Mouse (Mus musculus): ENCODE data around the gene Ssc5d. TPM values are rescaled to one million over a fixed set of nuclear protein-coding genes. Genes with fewer than 3 reads are reported as not detected.

Gene Ssc5d
- polyA plus RNA-seq, 1 experiment from 2014 or later, result 0.09 TPM

DNA sequence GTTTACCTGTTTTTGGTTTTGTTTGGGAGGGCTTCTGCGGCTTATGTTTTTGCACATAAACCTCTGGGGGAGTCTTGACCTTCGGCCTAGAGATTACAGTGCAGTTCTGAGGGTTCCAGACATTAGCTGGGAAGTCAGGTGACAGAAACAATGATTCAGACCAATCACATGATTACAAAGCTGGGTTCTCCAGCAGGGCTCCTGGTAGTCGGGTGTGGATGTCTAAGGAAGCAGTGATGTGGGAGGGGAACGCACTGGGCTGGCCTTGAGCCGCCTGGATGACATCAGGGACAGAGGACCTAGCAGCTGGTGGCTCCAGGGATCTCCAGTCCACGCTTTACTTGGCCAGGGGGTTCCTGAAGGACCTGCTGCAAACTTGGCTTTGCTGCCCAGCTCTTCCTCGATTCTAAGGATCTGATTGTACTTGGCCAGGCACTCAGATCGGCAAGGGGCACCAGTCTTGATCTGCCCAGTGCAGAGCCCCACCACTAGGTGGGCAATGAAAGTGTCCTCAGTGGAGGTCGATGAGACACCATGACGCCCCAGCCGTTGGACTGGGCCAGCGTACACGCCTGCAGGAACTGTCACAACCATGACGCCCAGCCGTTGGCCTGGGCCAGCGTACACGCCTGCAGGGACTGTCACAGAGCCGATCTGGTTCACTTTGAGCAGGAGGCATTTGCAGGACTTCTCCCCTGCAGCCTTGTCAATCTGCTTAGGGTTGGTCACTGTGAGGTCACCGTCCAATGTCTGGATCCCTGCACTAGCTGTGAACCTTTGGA lies 25.2 kb downstream of the Ssc5d start:
- H3K36me3 ChIP-seq, result no peaks in the 10 kb centered on the region
- no peak overlapping the region for H3K27ac ChIP-seq
- no peaks in the 10 kb centered on the region; the same call in 1 of the 2 replicates for H3K4me1 ChIP-seq (replicated peaks)
- no peak for DNase-seq
- ATAC-seq (ENCODE audit: low read depth), result no peak
- WGBS (ENCODE audit: insufficient replicate concordance), result 62% methylated on average over 19 of the region's 19 CpGs
- H3K9me3 ChIP-seq (replicated peaks), result no peaks in the 10 kb centered on the region
- H3K9ac ChIP-seq, result no peak overlapping the region
- H3K4me2 ChIP-seq, result no peak overlapping the region
- H3K4me3 ChIP-seq (replicated peaks), result no peak overlapping the region
- H3K27me3 ChIP-seq, result peaks cover 5% of the 10 kb centered on the region; the same call in 1 of the 2 replicates

DNA sequence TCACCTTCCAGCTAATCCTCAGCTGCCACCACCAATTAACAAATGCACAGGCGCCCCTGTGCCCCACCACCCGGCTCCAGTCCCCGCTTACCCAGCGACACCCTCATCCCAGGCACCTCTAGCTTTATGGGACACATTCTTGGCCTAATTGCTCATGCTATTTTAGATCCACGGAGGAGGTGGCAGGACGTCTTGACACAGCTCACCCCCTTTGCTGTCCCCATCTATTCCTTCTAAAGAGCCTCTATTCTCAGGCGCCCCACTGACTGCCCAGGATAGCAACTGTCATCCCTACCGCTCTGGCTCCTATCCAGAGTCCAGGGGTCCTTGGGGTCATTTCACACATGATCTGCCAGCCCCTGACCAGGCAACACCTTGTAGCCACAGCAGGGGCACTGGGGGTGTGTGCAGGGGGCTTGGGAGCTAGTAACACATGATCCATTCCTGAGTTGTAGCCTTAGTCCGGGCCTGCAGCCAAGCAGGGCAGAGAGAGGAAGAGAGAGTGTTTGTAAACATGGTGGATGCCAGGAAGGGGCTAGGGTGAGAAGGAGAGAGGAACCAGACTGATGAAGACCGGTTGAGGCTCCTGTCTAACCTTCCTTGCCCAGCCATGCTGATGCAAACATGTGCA lies 28.3 kb downstream of the Ssc5d start:
- ATAC-seq (ENCODE audit: low read depth) (no peak), DNase-seq (no peak)
- Histone ChIP-seq H3K9me3 (replicated peaks) (no peaks in the 10 kb centered on the region), H3K4me2 (no peak overlapping the region), H3K4me1 (replicated peaks) (no peaks in the 10 kb centered on the region), H3K4me3 (replicated peaks) (no peak overlapping the region), H3K27ac (no peak overlapping the region), H3K9ac (no peak overlapping the region), H3K36me3 (no peaks in the 10 kb centered on the region), H3K27me3 (no peaks in the 10 kb centered on the region)
- WGBS (ENCODE audit: insufficient replicate concordance), result 22% methylated on average over 10 of the region's 10 CpGs

DNA sequence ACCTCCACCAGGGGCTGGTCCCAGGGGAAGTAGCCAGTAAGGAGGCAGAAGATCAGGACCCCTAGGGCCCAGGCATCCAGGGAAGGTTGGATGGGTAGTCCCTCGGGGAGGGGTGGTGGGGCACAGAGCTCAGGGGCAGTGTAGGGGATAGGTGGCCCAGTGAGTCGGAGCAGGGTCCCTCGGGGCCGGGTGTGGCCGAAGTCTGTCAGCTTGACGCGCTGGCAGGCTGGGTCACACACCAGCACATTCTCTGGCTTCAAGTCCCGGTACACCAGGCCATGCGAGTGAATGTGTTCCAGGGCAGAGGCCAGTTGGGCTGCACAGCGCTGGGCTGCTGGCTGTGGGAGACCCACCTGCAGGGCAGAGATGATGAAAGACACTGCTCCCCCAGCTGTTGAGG lies 31.8 kb downstream of the Ssc5d start:
- H3K36me3 ChIP-seq, result no peaks in the 10 kb centered on the region
- DNase-seq (no peak), ATAC-seq (ENCODE audit: low read depth) (no peak)
- WGBS (ENCODE audit: insufficient replicate concordance), result 80% methylated on average over 10 of the region's 10 CpGs
- no peak overlapping the region for H3K4me3 ChIP-seq (replicated peaks)
- H3K27ac ChIP-seq, result no peak overlapping the region
- no peak overlapping the region for H3K4me2 ChIP-seq
- no peaks in the 10 kb centered on the region for H3K27me3 ChIP-seq
- H3K4me1 ChIP-seq (replicated peaks), result no peaks in the 10 kb centered on the region
- no peak overlapping the region for H3K9ac ChIP-seq
- no peaks in the 10 kb centered on the region for H3K9me3 ChIP-seq (replicated peaks)

DNA sequence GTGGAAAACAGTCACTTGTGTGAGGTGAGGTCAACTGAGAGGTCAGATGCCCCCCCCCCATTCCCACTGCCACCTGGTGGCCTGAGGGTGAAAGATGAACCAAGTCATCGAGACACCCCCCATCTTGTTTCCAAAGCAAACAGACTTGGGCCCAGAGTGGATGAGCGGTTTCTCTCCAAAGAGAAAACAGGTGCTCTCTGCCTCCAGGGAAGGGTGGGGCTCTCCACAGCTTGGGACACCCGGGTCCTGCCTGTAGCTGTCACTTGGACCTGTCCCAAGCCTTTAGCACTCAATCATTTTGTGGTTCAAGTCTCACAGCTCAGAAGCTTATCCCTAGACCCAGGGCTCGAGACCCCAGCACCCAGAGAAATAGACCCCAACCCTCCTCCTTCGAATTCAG lies 37.9 kb downstream of the Ssc5d start:
- H3K4me2 ChIP-seq, result no peak overlapping the region
- no peak overlapping the region for H3K9ac ChIP-seq
- no peak overlapping the region for H3K4me3 ChIP-seq (replicated peaks)
- H3K36me3 ChIP-seq, result no peaks in the 10 kb centered on the region
- no peaks in the 10 kb centered on the region for H3K27me3 ChIP-seq
- DNase-seq (no peak), ATAC-seq (ENCODE audit: low read depth) (no peak)
- H3K9me3 ChIP-seq (replicated peaks), result no peaks in the 10 kb centered on the region
- no peaks in the 10 kb centered on the region for H3K4me1 ChIP-seq (replicated peaks)
- no peak overlapping the region for H3K27ac ChIP-seq
- WGBS (ENCODE audit: insufficient replicate concordance), result 50% methylated on average over 5 of the region's 5 CpGs

DNA sequence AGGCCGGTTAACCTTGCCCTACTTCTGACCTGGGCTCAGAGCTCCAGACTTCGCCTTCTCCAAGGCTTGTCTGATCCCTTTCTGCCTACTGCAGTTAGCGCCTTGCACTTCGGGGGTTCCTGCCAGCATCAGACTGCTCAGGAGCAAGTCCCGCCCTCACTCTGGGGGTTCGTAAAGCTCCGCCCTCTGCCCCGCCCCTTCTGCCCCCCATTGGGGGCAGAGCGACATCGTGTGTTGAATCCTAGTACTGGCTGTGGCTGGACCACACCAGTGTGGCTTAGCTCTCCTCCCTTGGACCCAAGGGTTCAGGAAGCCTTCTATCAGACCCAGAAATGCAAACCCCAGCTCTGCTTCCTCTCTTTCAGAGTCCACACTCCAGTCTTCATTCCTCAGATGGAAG lies 38.7 kb downstream of the Ssc5d start, which contains the start of gene Sbk2:
Gene Sbk2 (minus strand): TSS at position 135 of the 400 bp plus-strand sequence.
- Histone ChIP-seq H3K9me3 (replicated peaks) (no peaks in the 10 kb centered on the region), H3K27me3 (no peaks in the 10 kb centered on the region), H3K4me3 (replicated peaks) (no peak within 1 kb of the TSS), H3K36me3 (no peaks in the 10 kb centered on the region), H3K27ac (no peak within 1 kb of the TSS), H3K4me2 (0 out of 2 replicates have a peak within 1 kb of the TSS, but pooled peaks have one; percentile 21), H3K9ac (no peak within 1 kb of the TSS), H3K4me1 (replicated peaks) (no peaks in the 10 kb centered on the region)
- WGBS (ENCODE audit: insufficient replicate concordance), result 4% methylated on average over 10 of the region's 10 CpGs
- DNase-seq (peak; percentile 51), ATAC-seq (ENCODE audit: low read depth) (peak; percentile 78)

DNA sequence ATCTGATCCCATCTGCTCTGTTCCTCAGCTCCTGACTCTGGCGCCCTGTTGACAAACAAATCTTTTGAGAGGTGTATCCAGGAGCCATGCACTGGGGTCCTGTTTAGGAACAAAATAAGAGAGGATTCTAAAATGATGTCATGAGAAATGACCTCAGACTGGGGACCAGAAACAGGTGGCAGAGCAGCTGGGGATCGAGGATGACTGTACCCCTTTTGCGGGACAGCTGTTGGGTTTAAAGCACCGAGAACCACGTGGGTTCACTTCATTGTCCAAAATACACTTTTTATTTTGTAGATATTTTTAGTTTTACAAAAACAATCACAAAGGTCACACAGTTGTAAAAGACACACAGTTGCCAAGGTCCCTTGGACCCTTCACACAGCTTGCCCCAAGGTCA lies 39.4 kb downstream of the Ssc5d start:
- Histone ChIP-seq H3K4me1 (replicated peaks) (no peaks in the 10 kb centered on the region), H3K9me3 (replicated peaks) (no peaks in the 10 kb centered on the region), H3K4me2 (no peak overlapping the region), H3K9ac (no peak overlapping the region), H3K27ac (no peak overlapping the region), H3K27me3 (no peaks in the 10 kb centered on the region), H3K36me3 (no peaks in the 10 kb centered on the region), H3K4me3 (replicated peaks) (no peak overlapping the region)
- DNase-seq, result no peak
- ATAC-seq (ENCODE audit: low read depth), result no peak
- WGBS (ENCODE audit: insufficient replicate concordance), result 63% methylated on average over 5 of the region's 5 CpGs

DNA sequence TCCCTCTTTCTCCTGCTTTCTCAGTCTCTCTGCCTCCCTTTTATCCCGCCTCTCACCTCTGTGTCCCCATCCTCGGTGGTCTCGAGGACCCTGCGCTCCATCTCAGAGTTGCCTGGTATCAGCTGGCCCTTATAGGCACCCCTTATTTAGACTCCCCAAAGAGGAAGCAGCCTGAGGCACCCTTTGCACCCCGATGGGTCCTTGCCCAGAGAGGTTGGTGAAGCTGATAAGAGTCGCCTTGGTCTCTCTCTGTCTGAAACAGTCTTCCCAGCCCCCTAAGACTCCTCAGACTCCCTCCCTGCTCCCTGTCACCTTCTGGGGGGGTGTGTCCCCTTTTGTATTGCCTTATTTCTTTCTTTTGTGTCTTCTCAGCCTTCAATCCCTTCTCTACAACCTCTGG lies 45.5 kb downstream of the Ssc5d start, which contains the start of gene Sbk3:
Gene Sbk3 (minus strand): TSS at position 101 of the 400 bp plus-strand sequence.
- Histone ChIP-seq H3K27me3 (peaks cover 11% of the 10 kb centered on the region; the same call in 1 of the 2 replicates), H3K36me3 (no peaks in the 10 kb centered on the region), H3K9ac (no peak within 1 kb of the TSS), H3K27ac (no peak within 1 kb of the TSS), H3K4me1 (replicated peaks) (no peaks in the 10 kb centered on the region), H3K9me3 (replicated peaks) (no peaks in the 10 kb centered on the region), H3K4me2 (no peak within 1 kb of the TSS), H3K4me3 (replicated peaks) (no peak within 1 kb of the TSS)
- ATAC-seq (ENCODE audit: low read depth), result no peak
- DNase-seq, result no peak
- 18% methylated on average over 6 of the region's 6 CpGs for WGBS (ENCODE audit: insufficient replicate concordance)

DNA sequence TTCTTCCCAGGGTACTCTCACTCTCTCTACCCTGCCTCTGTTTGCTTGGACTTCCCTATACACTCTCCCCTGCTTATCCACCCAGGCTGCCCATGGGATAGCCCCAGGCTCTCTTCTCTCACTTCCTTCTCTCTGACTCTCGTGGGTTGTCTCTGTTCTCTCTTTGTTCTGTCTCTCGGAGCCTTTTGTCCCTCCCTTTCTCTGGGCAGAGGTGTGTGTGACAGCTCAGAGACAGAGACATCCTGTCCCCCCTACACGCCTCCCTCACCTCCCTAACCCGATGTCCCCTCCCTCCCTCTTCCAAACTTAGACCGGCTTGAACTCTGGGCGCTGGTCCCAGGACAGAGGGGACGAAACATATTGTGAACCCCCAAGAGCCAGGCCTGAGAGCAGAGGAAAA lies 46.1 kb downstream of the Ssc5d start:
- no peak overlapping the region for H3K4me3 ChIP-seq (replicated peaks)
- DNase-seq (no peak), ATAC-seq (ENCODE audit: low read depth) (no peak)
- peaks cover 11% of the 10 kb centered on the region; the same call in 1 of the 2 replicates for H3K27me3 ChIP-seq
- no peaks in the 10 kb centered on the region for H3K36me3 ChIP-seq
- H3K4me1 ChIP-seq (replicated peaks), result no peaks in the 10 kb centered on the region
- H3K9ac ChIP-seq, result no peak overlapping the region
- H3K9me3 ChIP-seq (replicated peaks), result no peaks in the 10 kb centered on the region; the same call in 1 of the 2 replicates
- WGBS (ENCODE audit: insufficient replicate concordance), result 20% methylated on average over 7 of the region's 7 CpGs
- no peak overlapping the region for H3K4me2 ChIP-seq
- no peak overlapping the region for H3K27ac ChIP-seq

DNA sequence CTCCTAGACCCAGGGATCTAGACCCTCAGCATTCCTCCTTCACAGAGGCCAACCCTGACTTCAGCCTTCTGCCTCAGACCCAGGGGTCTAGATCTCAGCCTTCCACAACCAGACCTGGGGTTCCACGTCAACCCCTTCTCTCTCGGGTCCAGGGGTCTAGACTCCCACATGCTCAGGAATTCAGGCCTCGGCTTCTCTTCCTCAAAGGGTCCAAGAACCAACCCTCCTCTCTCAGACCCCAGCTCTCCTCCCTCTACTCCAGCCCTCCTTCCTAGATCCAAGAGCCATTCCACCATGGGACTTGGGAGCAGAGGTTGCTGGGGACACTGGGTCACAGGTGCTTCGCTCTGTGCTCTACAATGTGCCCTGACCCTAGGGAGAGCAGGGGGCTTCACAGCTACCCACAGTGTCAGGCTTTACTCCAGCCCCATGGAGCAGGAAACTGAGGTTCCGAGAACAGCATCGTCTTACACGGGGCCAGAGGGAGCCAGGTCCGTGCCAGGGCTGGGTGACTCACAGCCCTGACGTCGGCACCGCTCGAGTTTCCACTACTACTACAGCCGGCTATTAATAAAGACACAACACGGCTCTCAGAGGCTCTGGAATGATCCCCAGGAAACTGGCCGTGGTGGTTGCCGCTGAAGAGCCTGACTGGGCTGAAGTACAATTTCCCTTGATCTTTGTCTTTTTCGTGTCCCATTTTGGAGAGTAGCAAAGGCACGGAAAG lies 46.9 kb downstream of the Ssc5d start:
- no peak overlapping the region for H3K4me2 ChIP-seq
- no peak for DNase-seq
- 50% methylated on average over 18 of the region's 18 CpGs for WGBS (ENCODE audit: insufficient replicate concordance)
- H3K4me3 ChIP-seq (replicated peaks), result no peak overlapping the region
- no peaks in the 10 kb centered on the region; the same call in 1 of the 2 replicates for H3K9me3 ChIP-seq (replicated peaks)
- H3K27me3 ChIP-seq, result peaks cover 11% of the 10 kb centered on the region; the same call in 1 of the 2 replicates
- no peak overlapping the region for H3K9ac ChIP-seq
- no peaks in the 10 kb centered on the region for H3K36me3 ChIP-seq
- H3K4me1 ChIP-seq (replicated peaks), result no peaks in the 10 kb centered on the region
- no peak for ATAC-seq (ENCODE audit: low read depth)
- H3K27ac ChIP-seq, result no peak overlapping the region

DNA sequence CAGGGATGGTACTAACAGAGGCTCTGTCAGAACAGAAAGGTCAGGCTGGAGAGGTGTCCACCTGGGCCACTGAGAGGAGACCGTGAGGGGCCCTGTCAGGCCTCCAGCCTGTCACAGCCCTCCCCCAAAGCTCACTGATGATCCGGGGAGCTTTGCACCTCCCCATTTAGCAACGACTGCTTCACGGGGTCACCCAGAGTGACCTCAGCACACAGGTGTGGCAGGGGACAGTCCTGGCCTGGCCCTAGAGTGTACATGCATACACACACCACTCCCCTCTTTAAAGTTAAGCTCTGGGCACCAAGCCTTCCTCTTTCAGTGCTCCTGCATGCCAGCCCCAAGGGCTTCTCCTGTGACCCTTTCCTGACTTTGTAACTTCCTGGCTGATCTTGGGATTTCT lies 49.9 kb downstream of the Ssc5d start:
- Histone ChIP-seq H3K27ac (no peak overlapping the region), H3K9me3 (replicated peaks) (no peaks in the 10 kb centered on the region; the same call in 1 of the 2 replicates), H3K4me1 (replicated peaks) (no peaks in the 10 kb centered on the region), H3K4me3 (replicated peaks) (no peak overlapping the region), H3K27me3 (peaks cover 11% of the 10 kb centered on the region; the same call in 1 of the 2 replicates), H3K4me2 (no peak overlapping the region), H3K36me3 (no peaks in the 10 kb centered on the region), H3K9ac (no peak overlapping the region)
- no peak for DNase-seq
- peak; percentile 55; the same call in 1 of the 2 replicates for ATAC-seq (ENCODE audit: low read depth)
- WGBS (ENCODE audit: insufficient replicate concordance), result 43% methylated on average over 4 of the region's 4 CpGs

DNA sequence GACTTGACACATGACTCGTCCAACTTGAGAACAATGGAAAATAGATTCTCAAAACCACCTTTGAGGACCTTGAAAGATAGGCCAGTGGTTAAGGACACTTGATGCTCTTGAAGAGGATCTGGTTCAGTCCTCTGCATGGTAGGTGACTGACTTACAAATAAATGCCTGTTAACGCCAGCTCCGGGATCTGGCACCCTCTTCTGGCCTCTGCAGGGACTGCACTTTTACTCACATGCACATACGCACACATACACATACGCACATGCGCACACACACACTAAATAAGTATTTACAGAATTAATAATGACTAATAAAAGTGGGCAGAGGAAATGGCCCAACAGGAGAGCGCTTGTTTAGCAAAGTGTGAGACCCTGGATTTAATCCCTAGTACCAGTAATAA lies 51.2 kb downstream of the Ssc5d start:
- H3K27ac ChIP-seq, result no peak overlapping the region
- DNase-seq (no peak), ATAC-seq (ENCODE audit: low read depth) (no peak)
- H3K36me3 ChIP-seq, result no peaks in the 10 kb centered on the region
- no peak overlapping the region for H3K4me2 ChIP-seq
- H3K27me3 ChIP-seq, result peaks cover 10% of the 10 kb centered on the region; the same call in 1 of the 2 replicates
- WGBS (ENCODE audit: insufficient replicate concordance), result 82% methylated on average over 7 of the region's 7 CpGs
- H3K4me1 ChIP-seq (replicated peaks), result no peaks in the 10 kb centered on the region
- H3K4me3 ChIP-seq (replicated peaks), result no peak overlapping the region
- H3K9me3 ChIP-seq (replicated peaks), result no peaks in the 10 kb centered on the region; the same call in 1 of the 2 replicates
- H3K9ac ChIP-seq, result no peak overlapping the region

Measured in liver, embryonic 13.5 days (tissue).